Mouse (Mus musculus) MEL (cell line): ENCODE measurements around the gene Nr0b2. TPM values are rescaled to one million over a fixed set of nuclear protein-coding genes. Genes with fewer than 3 reads are reported as not detected.
"Not testable (repeated sequence)": the region's sequence is repeated elsewhere in the genome, so short reads cannot be mapped to it uniquely, and the experiment has no call there.

ENCODE experiments used
- DNase-seq: peaks from one replicate; pipeline ENCODE4 v3.0.0; 2011; ENCODE audit warnings: low read depth, low spot score
- H3K27ac ChIP-seq: 2 replicates; pipeline ENCODE4 v1.5.1; 2012; ENCODE audit warnings: low read depth, mild to moderate bottlenecking, control low read depth, low read length, moderate library complexity; ENCODE audit not compliant: control insufficient read depth
- H3K27me3 ChIP-seq, 2 experiments: fragments of 150-350 bp in 1 of 2; sonication (generic) in 1 of 2; 2 replicates each; pipeline ENCODE4 v1.6.1; 2012; ENCODE audit warnings: low read length in 2 of 2, mild to moderate bottlenecking in 2 of 2, improper control_type of control experiment in 1 of 2, moderate library complexity in 1 of 2; ENCODE audit not compliant: insufficient read depth in 2 of 2, control insufficient read depth in 1 of 2
- H3K36me3 ChIP-seq, 2 experiments: 2 replicates each; pipeline ENCODE4 v1.6.1; 2012 to 2014; ENCODE audit warnings: low read length in 2 of 2, improper control_type of control experiment in 1 of 2, inconsistent platforms in 1 of 2, mild to moderate bottlenecking in 1 of 2; ENCODE audit not compliant: insufficient read depth in 2 of 2, control insufficient read depth in 1 of 2
- H3K4me1 ChIP-seq, 2 experiments: fragments of 150-350 bp in 1 of 2; sonication (generic) in 1 of 2; 2 replicates each; pipeline ENCODE4 v1.6.1; 2012; ENCODE audit warnings: low read length in 2 of 2, improper control_type of control experiment in 1 of 2, mild to moderate bottlenecking in 1 of 2; ENCODE audit not compliant: insufficient read depth in 2 of 2, control insufficient read depth in 1 of 2
- H3K4me3 ChIP-seq, 2 experiments: fragments of 150-350 bp in 1 of 2; sonication (generic) in 1 of 2; 2 replicates each; pipeline ENCODE4 v1.5.1; 2012; ENCODE audit warnings: low read depth in 2 of 2, low read length in 2 of 2, mild to moderate bottlenecking in 2 of 2, moderate library complexity in 2 of 2, control low read depth in 1 of 2, improper control_type of control experiment in 1 of 2; ENCODE audit not compliant: control insufficient read depth in 1 of 2, insufficient read depth in 1 of 2
- H3K79me2 ChIP-seq: 2 replicates; pipeline ENCODE4 v1.6.1; 2012; ENCODE audit warnings: mild to moderate bottlenecking, low read length, moderate library complexity; ENCODE audit not compliant: control insufficient read depth, poor library complexity, insufficient read depth
- H3K9ac ChIP-seq: 2 replicates; pipeline ENCODE4 v1.6.1; 2012; ENCODE audit warnings: low read depth, mild to moderate bottlenecking, control low read depth, low read length, moderate library complexity; ENCODE audit not compliant: control insufficient read depth, poor library complexity, severe bottlenecking
- H3K9me3 ChIP-seq: fragments of 150-350 bp; sonication (generic); replicated peaks from 2 replicates; pipeline ENCODE4 v1.6.1; 2012; ENCODE audit warnings: mild to moderate bottlenecking, low read length, improper control_type of control experiment, moderate library complexity; ENCODE audit not compliant: insufficient read depth
- CTCF ChIP-seq, 3 experiments: IDR thresholded peaks in 2 of 3; conservative IDR thresholded peaks in 1 of 3; 2 replicates each; pipeline ENCODE4 v1.5.1; 2011 to 2012; ENCODE audit warnings: low read length in 3 of 3, low read depth in 2 of 3, mild to moderate bottlenecking in 2 of 3, improper control_type of control experiment in 1 of 3, inconsistent platforms in 1 of 3, mixed read lengths in 1 of 3, moderate library complexity in 1 of 3; ENCODE audit not compliant: control insufficient read depth in 1 of 3, insufficient read depth in 1 of 3, poor library complexity in 1 of 3, severe bottlenecking in 1 of 3
- ELF1 ChIP-seq: IDR thresholded peaks from 2 replicates; pipeline ENCODE4 v1.6.1; 2014; ENCODE audit warnings: low read depth, mild to moderate bottlenecking, inconsistent platforms, low read length, improper control_type of control experiment, moderate library complexity
- EP300 ChIP-seq, 2 experiments: IDR thresholded peaks; 2 replicates each; pipeline ENCODE4 v1.6.1; 2011; ENCODE audit warnings: improper control_type of control experiment in 2 of 2, low read length in 2 of 2, low read depth in 1 of 2, mild to moderate bottlenecking in 1 of 2
- GABPA ChIP-seq: IDR thresholded peaks from 2 replicates; pipeline ENCODE4 v1.6.1; 2012; ENCODE audit warnings: low read depth, mild to moderate bottlenecking, inconsistent platforms, low read length, improper control_type of control experiment, moderate library complexity
- HCFC1 ChIP-seq: IDR thresholded peaks from 2 replicates; pipeline ENCODE4 v1.6.1; 2012; ENCODE audit warnings: low read depth, mild to moderate bottlenecking, inconsistent platforms, low read length, improper control_type of control experiment, moderate library complexity
- JUND ChIP-seq: IDR thresholded peaks from 2 replicates; pipeline ENCODE4 v1.6.1; 2011; ENCODE audit warnings: low read depth, mild to moderate bottlenecking, improper control_type of control experiment, low read length
- MAZ ChIP-seq: IDR thresholded peaks from 2 replicates; pipeline ENCODE4 v1.6.1; 2012; ENCODE audit warnings: low read depth, mild to moderate bottlenecking, inconsistent platforms, low read length, improper control_type of control experiment
- NELFE ChIP-seq: IDR thresholded peaks from 2 replicates; pipeline ENCODE4 v1.6.1; 2011; ENCODE audit warnings: low read depth, low read length, improper control_type of control experiment
- POLR2A ChIP-seq, 2 experiments: IDR thresholded peaks; 2 replicates each; pipeline ENCODE4 v1.6.1; 2011 to 2012; ENCODE audit warnings: low read length in 2 of 2, mild to moderate bottlenecking in 2 of 2, control low read depth in 1 of 2, improper control_type of control experiment in 1 of 2, low read depth in 1 of 2, moderate library complexity in 1 of 2; ENCODE audit not compliant: control insufficient read depth in 1 of 2, insufficient read depth in 1 of 2, poor library complexity in 1 of 2
- POLR2AphosphoS5 ChIP-seq: IDR thresholded peaks from 2 replicates; pipeline ENCODE4 v1.6.1; 2012; ENCODE audit warnings: low read depth, borderline replicate concordance, mild to moderate bottlenecking, inconsistent platforms, low read length, moderate library complexity, mixed read lengths
- SIN3A ChIP-seq: IDR thresholded peaks from 2 replicates; pipeline ENCODE4 v1.6.1; 2012; ENCODE audit warnings: low read length, improper control_type of control experiment, inconsistent platforms
- TAL1 ChIP-seq: IDR thresholded peaks from 2 replicates; pipeline ENCODE4 v1.6.1; 2012; ENCODE audit warnings: mild to moderate bottlenecking, inconsistent platforms, low read length, moderate library complexity, mixed read lengths
- TBP ChIP-seq: IDR thresholded peaks from 2 replicates; pipeline ENCODE4 v1.8.0; 2011; ENCODE audit warnings: low read depth, low read length, improper control_type of control experiment
- TCF12 ChIP-seq: IDR thresholded peaks from 2 replicates; pipeline ENCODE4 v1.6.1; 2014; ENCODE audit warnings: low read depth, mild to moderate bottlenecking, inconsistent platforms, low read length, improper control_type of control experiment, moderate library complexity
- UBTF ChIP-seq: IDR thresholded peaks from 2 replicates; pipeline ENCODE4 v1.6.1; 2012; ENCODE audit warnings: low read depth, mild to moderate bottlenecking, inconsistent platforms, low read length, improper control_type of control experiment, moderate library complexity, borderline replicate concordance; ENCODE audit not compliant: insufficient read depth
- USF1 ChIP-seq: IDR thresholded peaks from 2 replicates; pipeline ENCODE4 v1.6.1; 2014; ENCODE audit warnings: low read depth, mild to moderate bottlenecking, inconsistent platforms, low read length, improper control_type of control experiment, moderate library complexity
- USF2 ChIP-seq, 2 experiments: IDR thresholded peaks; 2 replicates each; pipeline ENCODE4 v1.6.1; 2011 to 2012; ENCODE audit warnings: improper control_type of control experiment in 2 of 2, low read length in 2 of 2, borderline replicate concordance in 1 of 2, inconsistent platforms in 1 of 2, low read depth in 1 of 2, mild to moderate bottlenecking in 1 of 2; ENCODE audit not compliant: insufficient read depth in 1 of 2
- ZC3H11A ChIP-seq: IDR thresholded peaks from 2 replicates; pipeline ENCODE4 v1.6.1; 2012; ENCODE audit warnings: low read depth, mild to moderate bottlenecking, inconsistent platforms, low read length, improper control_type of control experiment
- ZKSCAN1 ChIP-seq: IDR thresholded peaks from 2 replicates; pipeline ENCODE4 v1.6.1; 2012; ENCODE audit warnings: low read depth, mild to moderate bottlenecking, inconsistent platforms, low read length, improper control_type of control experiment, moderate library complexity
- ZMIZ1 ChIP-seq: IDR thresholded peaks from 2 replicates; pipeline ENCODE4 v1.6.1; 2012; ENCODE audit warnings: low read depth, mild to moderate bottlenecking, inconsistent platforms, low read length, improper control_type of control experiment, moderate library complexity
- ZNF384 ChIP-seq: IDR thresholded peaks from 2 replicates; pipeline ENCODE4 v1.6.1; 2012; ENCODE audit warnings: low read depth, mild to moderate bottlenecking, inconsistent platforms, low read length, improper control_type of control experiment
- polyA plus RNA-seq, 2 experiments: library from polyadenylated mRNA; stranded (reverse) in 1 of 2; unstranded in 1 of 2; fragments of >175 nt in 1 of 2; fragments of >200 nt in 1 of 2; gene quantifications; 2 replicates each; pipeline versions ENCODE4 v1.2.1 to v1.2.4; 2012; ENCODE audit warnings: low replicate concordance in 2 of 2, low read depth in 1 of 2; ENCODE audit not compliant: insufficient read length in 2 of 2, insufficient read depth in 1 of 2, missing spikeins in 1 of 2
- total RNA-seq: library from RNA; depleted of rRNA; stranded (reverse); fragments of 300-350 nt; gene quantifications from 2 replicates; pipeline ENCODE4 v1.2.3, GENCODE M21; 2012

Gene Nr0b2
- total and polyA plus RNA-seq, 3 experiments, result 0.10 TPM; not detected in 2

- no peak for TF ChIP-seq ZKSCAN1
- no peak for TF ChIP-seq CTCF (IDR thresholded peaks at IDR 0.05 in 2 of 3, conservative IDR thresholded peaks at IDR 0.05 in 1 of 3; ENCODE audit: control insufficient read depth in 1 of 3, insufficient read depth in 1 of 3, low read depth in 2 of 3, low read length in 3 of 3, poor library complexity in 1 of 3, severe bottlenecking in 1 of 3)
- no peak for TF ChIP-seq ELF1
- TF ChIP-seq TAL1, result no peak
- TF ChIP-seq ZNF384, result no peak
- TF ChIP-seq POLR2AphosphoS5, result no peak
- no peaks in the 10 kb centered on the region for H3K79me2 ChIP-seq
- H3K27ac ChIP-seq, result no peak overlapping the region
- no peaks in the 10 kb centered on the region for H3K27me3 ChIP-seq
- peaks cover 27 to 36% of the 10 kb centered on the region in 2 experiments for H3K4me1 ChIP-seq
- H3K9me3 ChIP-seq, result no peaks in the 10 kb centered on the region
- no peak overlapping the region for H3K9ac ChIP-seq
- H3K4me3 ChIP-seq, result no peak overlapping the region
- DNase-seq, result no peak
- peaks cover 0 to 31% of the 10 kb centered on the region in 2 experiments; a peak in 2 of 4 replicates for H3K36me3 ChIP-seq
Observed at GRCm38 (mm10) chr4:133508990-133509389, 44.2 kb upstream of the Nr0b2 start.

DNA sequence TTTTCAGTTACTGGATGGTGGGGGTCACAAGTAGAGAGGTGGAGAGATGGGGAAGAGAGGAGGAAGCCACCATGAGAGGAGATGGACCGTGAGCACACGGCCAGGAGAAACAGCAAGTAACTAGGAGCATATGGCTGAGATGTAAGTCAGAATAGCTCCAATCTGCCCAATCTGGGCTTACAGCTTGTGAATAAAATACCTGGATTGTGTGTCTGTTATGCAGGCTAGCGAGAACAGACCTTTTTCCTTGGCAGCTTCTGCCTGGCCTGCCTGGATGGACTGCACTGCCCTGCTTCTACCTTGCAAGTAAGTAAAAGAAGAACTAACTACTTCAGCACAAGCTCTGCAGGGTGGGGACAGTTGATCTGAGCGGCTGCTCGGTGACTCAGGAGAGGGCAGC is 42.1 kb upstream of the Nr0b2 start:
- Histone ChIP-seq H3K27me3 (no peaks in the 10 kb centered on the region), H3K27ac (no peak overlapping the region)
- TF ChIP-seq ZC3H11A (no peak), POLR2A (IDR thresholded peaks at IDR 0.05; ENCODE audit: control insufficient read depth in 1 of 2, insufficient read depth in 1 of 2, low read depth in 1 of 2, low read length in 2 of 2, poor library complexity in 1 of 2) (no peak), NELFE (no peak), TBP (no peak), HCFC1 (no peak), USF1 (no peak), ZMIZ1 (no peak), GABPA (no peak), ZKSCAN1 (no peak), UBTF (no peak), ELF1 (no peak), EP300 (IDR thresholded peaks at IDR 0.05; ENCODE audit: low read depth in 1 of 2, low read length in 2 of 2) (no peak), TCF12 (no peak), USF2 (IDR thresholded peaks at IDR 0.05; ENCODE audit: borderline replicate concordance in 1 of 2, insufficient read depth in 1 of 2, low read depth in 1 of 2, low read length in 2 of 2) (no peak), MAZ (no peak), CTCF (IDR thresholded peaks at IDR 0.05 in 2 of 3, conservative IDR thresholded peaks at IDR 0.05 in 1 of 3; ENCODE audit: control insufficient read depth in 1 of 3, insufficient read depth in 1 of 3, low read depth in 2 of 3, low read length in 3 of 3, poor library complexity in 1 of 3, severe bottlenecking in 1 of 3) (no peak), JUND (no peak), SIN3A (no peak)

GRCm38 (mm10) chr4:133512511-133512910 is 40.7 kb upstream of the Nr0b2 start:
- peak; percentile 39 for DNase-seq
- Histone ChIP-seq H3K9ac (peak overlapping the region; percentile 64), H3K4me3 (peak overlapping the region in 1 of 2 experiments; percentile 43; a peak in 2 of 4 replicates)
- not testable (repeated sequence) for H3K79me2 ChIP-seq, H3K4me1 ChIP-seq, H3K27ac ChIP-seq, H3K36me3 ChIP-seq, H3K9me3 ChIP-seq, H3K27me3 ChIP-seq

More for the DNA sequence above, 42.1 kb upstream of the Nr0b2 start:
- Histone ChIP-seq H3K36me3 (peaks cover 0 to 13% of the 10 kb centered on the region in 2 experiments; a peak in 2 of 4 replicates), H3K9ac (no peak overlapping the region), H3K4me3 (no peak overlapping the region), H3K4me1 (peaks cover 17 to 19% of the 10 kb centered on the region in 2 experiments), H3K9me3 (no peaks in the 10 kb centered on the region), H3K79me2 (no peaks in the 10 kb centered on the region)
- DNase-seq, result no peak
